16 mouse cellular contexts compared by ENCODE assay signal in the genomic region with DNA sequence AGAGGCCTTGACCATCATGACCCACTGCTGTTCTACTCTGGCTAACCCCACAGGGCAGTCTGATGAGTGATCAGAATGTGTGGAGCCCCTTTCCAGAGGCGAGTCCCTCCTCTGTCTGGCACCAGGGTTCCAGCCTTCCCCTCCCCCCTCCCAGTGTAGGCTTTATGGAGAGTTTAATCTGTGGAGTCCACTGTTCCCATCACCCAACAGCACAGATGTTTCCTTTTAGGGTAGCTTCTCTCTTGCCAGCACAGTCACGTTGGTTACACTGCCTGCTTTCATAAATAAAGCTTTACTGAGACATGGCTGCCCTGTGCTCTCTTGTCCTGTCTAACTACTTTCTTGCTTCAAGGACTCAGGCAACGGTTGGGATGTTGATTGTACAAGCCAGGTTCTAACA.
DNase-seq lines count a peak whose midpoint lies in the region; ATAC-seq and TF ChIP-seq lines count a peak whose summit lies in the region.
"Had no signal": no experiment of that assay in that cellular context is flagged by ENCODE, and none has a peak within 500 bp of the region (broad histone marks: within the 10 kb centered on the region; RNA-seq: fewer than 3 reads in every experiment).

No protein-coding gene starts in this region.

- H3K9ac ChIP-seq in heart, postnatal 0 days (replicated peaks; ENCODE audit: low read depth, low read length), result no peak overlapping the region
- H3K9ac ChIP-seq in heart, embryonic 12.5 days, result no peak overlapping the region
- no peak overlapping the region for H3K9ac ChIP-seq in embryonic facial prominence, embryonic 12.5 days
- H3K9ac ChIP-seq in limb, embryonic 15.5 days, result no peak overlapping the region
- H3K9ac ChIP-seq in kidney, embryonic 16.5 days (replicated peaks; ENCODE audit: low read length), result no peak overlapping the region
- H3K9ac ChIP-seq: hindbrain, embryonic 15.5 days had no signal

- ATAC-seq in heart, postnatal 0 days (ENCODE audit: insufficient read depth, low read depth), result peak; percentile 56; the same call in 1 of the 2 replicates
- no peak for ATAC-seq in heart, embryonic 12.5 days (ENCODE audit: insufficient number of reproducible peaks, low FRiP score)
- no peak for ATAC-seq in embryonic facial prominence, embryonic 12.5 days (ENCODE audit: insufficient number of reproducible peaks, insufficient read depth, low FRiP score, low TSS enrichment)
- ATAC-seq in limb, embryonic 15.5 days (ENCODE audit: insufficient number of reproducible peaks, low FRiP score, low TSS enrichment, low read depth), result no peak
- ATAC-seq in kidney, embryonic 16.5 days (ENCODE audit: low FRiP score, low TSS enrichment), result no peak
- ATAC-seq: activated CD4-positive, CD25-positive, alpha-beta regulatory T cell, adult 4 months had no signal

- no peak overlapping the region for H3K4me3 ChIP-seq in heart, postnatal 0 days (ENCODE audit: low read depth, low read length)
- H3K4me3 ChIP-seq in heart, embryonic 12.5 days, result no peak overlapping the region
- no peak overlapping the region for H3K4me3 ChIP-seq in embryonic facial prominence, embryonic 12.5 days
- no peak overlapping the region for H3K4me3 ChIP-seq in limb, embryonic 15.5 days
- H3K4me3 ChIP-seq in kidney, embryonic 16.5 days (ENCODE audit: low read length), result no peak overlapping the region
- H3K4me3 ChIP-seq: heart, adult 2 months; hindbrain, embryonic 15.5 days had no signal

- no peak for TF ChIP-seq EP300 in heart, postnatal 0 days (IDR thresholded peaks at IDR 0.05; ENCODE audit: low read depth)

- H3K4me1 ChIP-seq in heart, postnatal 0 days (ENCODE audit: control insufficient read depth, insufficient read depth), result peaks cover 15% of the 10 kb centered on the region; the same call in 1 of the 2 replicates
- peaks cover 25% of the 10 kb centered on the region for H3K4me1 ChIP-seq in heart, embryonic 12.5 days (replicated peaks)
- H3K4me1 ChIP-seq in embryonic facial prominence, embryonic 12.5 days, result peaks cover 20% of the 10 kb centered on the region
- peaks cover 15% of the 10 kb centered on the region for H3K4me1 ChIP-seq in limb, embryonic 15.5 days
- H3K4me1 ChIP-seq in kidney, embryonic 16.5 days (ENCODE audit: insufficient read depth, low read length), result peaks cover 12% of the 10 kb centered on the region

- H3K9me3 ChIP-seq in heart, postnatal 0 days (replicated peaks; ENCODE audit: control insufficient read depth, low read length), result no peaks in the 10 kb centered on the region
- H3K9me3 ChIP-seq in heart, embryonic 12.5 days (replicated peaks), result no peaks in the 10 kb centered on the region
- H3K9me3 ChIP-seq in embryonic facial prominence, embryonic 12.5 days, result no peaks in the 10 kb centered on the region
- H3K9me3 ChIP-seq in limb, embryonic 15.5 days, result no peaks in the 10 kb centered on the region
- H3K9me3 ChIP-seq in kidney, embryonic 16.5 days (ENCODE audit: low read length), result no peaks in the 10 kb centered on the region
- H3K9me3 ChIP-seq: hindbrain, embryonic 15.5 days had no signal

- H3K36me3 ChIP-seq in heart, postnatal 0 days (replicated peaks; ENCODE audit: control insufficient read depth, insufficient read depth, low read length), result no peaks in the 10 kb centered on the region
- H3K36me3 ChIP-seq in heart, embryonic 12.5 days, result no peaks in the 10 kb centered on the region
- H3K36me3 ChIP-seq in embryonic facial prominence, embryonic 12.5 days, result no peaks in the 10 kb centered on the region
- H3K36me3 ChIP-seq in limb, embryonic 15.5 days, result no peaks in the 10 kb centered on the region
- H3K36me3 ChIP-seq in kidney, embryonic 16.5 days (ENCODE audit: insufficient read depth, low read length), result no peaks in the 10 kb centered on the region
- H3K36me3 ChIP-seq: hindbrain, embryonic 15.5 days had no signal

- no peak overlapping the region for H3K27ac ChIP-seq in heart, postnatal 0 days (ENCODE audit: low read depth)
- no peak overlapping the region for H3K27ac ChIP-seq in heart, embryonic 12.5 days (ENCODE audit: poor library complexity, severe bottlenecking)
- peak overlapping the region; percentile 81 for H3K27ac ChIP-seq in embryonic facial prominence, embryonic 12.5 days
- peak overlapping the region; percentile 57 for H3K27ac ChIP-seq in limb, embryonic 15.5 days
- no peak overlapping the region for H3K27ac ChIP-seq in kidney, embryonic 16.5 days (ENCODE audit: low read length)
- H3K27ac ChIP-seq: heart, adult 2 months; hindbrain, embryonic 15.5 days had no signal

- no peak for TF ChIP-seq CTCF in heart, postnatal 0 days (IDR thresholded peaks at IDR 0.05; ENCODE audit: low read depth)

- H3K4me2 ChIP-seq in heart, postnatal 0 days (ENCODE audit: low read depth, low read length), result no peak overlapping the region
- no peak overlapping the region for H3K4me2 ChIP-seq in heart, embryonic 12.5 days
- no peak overlapping the region for H3K4me2 ChIP-seq in embryonic facial prominence, embryonic 12.5 days (replicated peaks)
- H3K4me2 ChIP-seq in limb, embryonic 15.5 days, result no peak overlapping the region
- no peak overlapping the region for H3K4me2 ChIP-seq in kidney, embryonic 16.5 days (replicated peaks; ENCODE audit: low read depth, low read length)
- H3K4me2 ChIP-seq: hindbrain, embryonic 15.5 days had no signal

- peak; percentile 52 for DNase-seq in heart, postnatal 0 days (ENCODE audit: low spot score)
- peak; percentile 83 for DNase-seq in NIH3T3 (ENCODE audit: low read depth)
- no peak for DNase-seq in adrenal gland, postnatal 14 days
- DNase-seq: cerebellum, adult 11-12 months; heart, adult 2 months; kidney, postnatal 10 days; left cerebral cortex, postnatal 4 days; lung, postnatal 4 days; midbrain, embryonic 14.5 days; thymus, adult 2 months had no signal

- no peaks in the 10 kb centered on the region for H3K27me3 ChIP-seq in heart, postnatal 0 days (ENCODE audit: control insufficient read depth, insufficient read depth, low read length)
- no peaks in the 10 kb centered on the region for H3K27me3 ChIP-seq in heart, embryonic 12.5 days (replicated peaks)
- H3K27me3 ChIP-seq in embryonic facial prominence, embryonic 12.5 days, result no peaks in the 10 kb centered on the region; the same call in 1 of the 2 replicates
- H3K27me3 ChIP-seq in limb, embryonic 15.5 days, result no peaks in the 10 kb centered on the region
- no peaks in the 10 kb centered on the region for H3K27me3 ChIP-seq in kidney, embryonic 16.5 days (ENCODE audit: insufficient read depth, low read length)

- WGBS in heart, postnatal 0 days, result 13% methylated on average over 2 of the region's 3 CpGs
- WGBS in heart, embryonic 12.5 days, result 32% methylated on average over 3 of the region's 3 CpGs
- WGBS in embryonic facial prominence, embryonic 12.5 days, result 15% methylated on average over 3 of the region's 3 CpGs
- 24% methylated on average over 3 of the region's 3 CpGs for WGBS in limb, embryonic 15.5 days
- WGBS in kidney, embryonic 16.5 days, result 37% methylated on average over 3 of the region's 3 CpGs

Comparison
In these comparisons a context has a peak if more than half of its experiments do, and no peak if none do; other contexts are left out.
1. H3K27ac ChIP-seq: peak in embryonic facial prominence, embryonic 12.5 days (single experiment) and limb, embryonic 15.5 days (single experiment); none in heart, postnatal 0 days (single experiment), heart, embryonic 12.5 days (single experiment) and kidney, embryonic 16.5 days (single experiment).